Mouse (Mus musculus): ENCODE results near the gene Mgst3.
"Not testable (repeated sequence)": the region's sequence is repeated elsewhere in the genome, so short reads cannot be mapped to it uniquely, and the experiment has no call there.

Gene Mgst3

GRCm38 (mm10) chr1:167357387-167357786 is 36.3 kb downstream of the Mgst3 start:
- no peak for DNase-seq

GRCm38 (mm10) chr1:167352403-167352802 is 41.2 kb downstream of the Mgst3 start:
- peak in 1 of 2 experiments; percentile 28 for DNase-seq

GRCm38 (mm10) chr1:167350597-167351415 is 42.8 kb downstream of the Mgst3 start:
- no peak for DNase-seq

- DNase-seq = peak; percentile 87 to 91
These were observed 43.6 kb downstream of the Mgst3 start, which contains the start of gene Aldh9a1 for GRCm38 (mm10) chr1:167349815-167350596. Aldh9a1 (plus strand) TSS chr1:167349991.

GRCm38 (mm10) chr1:167349206-167349605 is 44.4 kb downstream of the Mgst3 start:
- not testable (repeated sequence) for DNase-seq

GRCm38 (mm10) chr1:167345994-167346520 is 47.6 kb downstream of the Mgst3 start:
- not testable (repeated sequence) for DNase-seq

GRCm38 (mm10) chr1:167342831-167343230 is 50.8 kb downstream of the Mgst3 start:
- no peak for DNase-seq

GRCm38 (mm10) chr1:167340910-167341528 is 52.6 kb downstream of the Mgst3 start:
- no peak for DNase-seq

- DNase-seq = peak; percentile 20 to 26
These were observed 53.4 kb downstream of the Mgst3 start for GRCm38 (mm10) chr1:167340111-167340787.

- DNase-seq = peak; percentile 52 to 65
These were observed 54.4 kb downstream of the Mgst3 start for GRCm38 (mm10) chr1:167339177-167339781.

GRCm38 (mm10) chr1:167337463-167338095 is 56.1 kb downstream of the Mgst3 start:
- peak; percentile 91 to 92 for DNase-seq

- DNase-seq = no peak
These were observed 57.2 kb downstream of the Mgst3 start for GRCm38 (mm10) chr1:167336398-167336797.

- DNase-seq = no peak
These were observed 62.5 kb downstream of the Mgst3 start for GRCm38 (mm10) chr1:167331106-167331505.

- no peak for DNase-seq
These were observed 64.9 kb downstream of the Mgst3 start for GRCm38 (mm10) chr1:167328776-167329175.
